Mouse (Mus musculus) liver, postnatal 0 days (tissue): ENCODE results near the gene Spag9.

Experiments
- CTCF ChIP-seq: sonication (generic); IDR thresholded peaks from 2 replicates; pipeline ENCODE4 v1.5.1; 2016; ENCODE audit warnings: antibody characterized with exemption, low read depth
- EP300 ChIP-seq: IDR thresholded peaks from 2 replicates; pipeline ENCODE4 v1.6.1; 2016; ENCODE audit warnings: antibody characterized with exemption, low read depth, mild to moderate bottlenecking

DNA sequence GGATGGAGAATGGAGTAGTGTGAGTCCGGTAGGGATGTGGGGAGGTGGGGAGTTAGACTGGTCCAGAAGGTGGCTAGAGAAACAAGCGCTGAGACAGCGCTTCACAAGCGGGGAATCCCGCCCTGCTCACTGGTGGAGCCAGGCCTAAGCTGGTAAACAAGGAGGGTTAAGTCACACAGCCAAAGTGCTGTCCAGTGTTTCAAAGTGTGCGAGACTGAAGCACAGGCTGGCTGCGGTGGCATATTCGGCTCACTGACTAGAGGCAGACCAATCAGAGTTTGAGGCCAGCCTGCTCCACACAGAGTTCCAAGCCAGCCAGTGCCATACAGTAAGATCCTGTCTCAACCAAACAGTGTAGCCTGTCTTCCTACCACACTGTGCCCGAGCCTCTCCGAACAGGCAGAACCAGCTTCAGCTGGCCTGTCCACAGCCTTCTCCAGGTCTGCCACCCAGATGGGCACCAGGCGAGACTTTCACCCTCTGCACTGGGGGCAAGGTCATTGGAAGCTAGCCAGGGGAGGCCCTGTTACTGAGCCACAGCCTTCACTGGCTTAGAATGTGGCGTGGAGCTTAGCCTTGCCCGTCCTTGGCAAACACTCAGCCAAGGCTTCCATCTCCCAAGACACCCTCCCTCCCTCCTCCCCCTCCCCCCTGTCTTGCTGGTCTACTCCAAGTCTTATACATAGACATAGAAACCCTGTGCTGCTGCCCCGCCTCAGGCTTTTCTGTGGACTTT, 141.6 kb downstream of the Spag9 start:
- TF ChIP-seq CTCF (no peak), EP300 (no peak)
